Mouse (Mus musculus) adrenal gland, adult (tissue): ENCODE results near the gene Galnt18.

ENCODE experiments used
- DNase-seq, 2 experiments: peaks; one replicate each; pipeline ENCODE4 v3.0.0; 2022 to 2023; ENCODE audit warnings: low spot score in 1 of 2; ENCODE audit not compliant: inconsistent age in 2 of 2

The Galnt18 gene

DNA sequence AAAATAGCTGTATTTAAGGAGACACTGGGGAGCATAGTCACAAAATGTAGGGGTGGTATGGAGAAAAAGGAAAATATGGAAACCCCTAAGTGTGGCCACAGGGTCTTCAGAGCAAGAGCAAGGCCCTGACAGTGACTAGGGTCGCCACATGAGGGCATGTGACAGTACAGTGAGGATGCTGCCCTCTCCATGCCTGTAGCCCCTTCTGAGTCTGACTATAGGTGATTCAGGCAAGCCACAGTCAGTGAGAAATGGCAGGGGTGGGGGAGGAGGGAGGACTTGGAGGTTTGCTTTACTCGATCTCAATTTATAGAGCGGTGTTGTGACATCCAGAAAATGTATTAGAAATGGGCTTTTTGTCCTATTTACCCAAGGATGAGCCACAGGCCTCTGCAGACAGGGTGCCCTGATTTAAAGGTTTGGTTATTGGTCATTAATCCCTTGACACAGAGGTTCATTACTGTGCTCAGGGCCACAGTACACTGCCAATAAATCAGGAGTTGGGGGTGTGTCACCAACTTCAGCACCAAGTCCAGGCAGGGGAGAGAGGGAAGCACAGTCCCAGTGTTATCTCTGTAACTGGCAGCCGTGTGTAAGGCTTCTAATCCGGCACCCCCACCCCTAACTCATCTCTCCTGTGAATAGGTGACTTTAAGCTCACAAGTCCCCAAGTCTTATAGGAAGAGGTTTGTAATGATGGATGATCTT lies 287.4 kb downstream of the Galnt18 start:
- DNase-seq, result peak; percentile 33 to 87

GRCm38 (mm10) chr7:111491566-111491965 lies 288.2 kb downstream of the Galnt18 start:
- no peak for DNase-seq

DNA sequence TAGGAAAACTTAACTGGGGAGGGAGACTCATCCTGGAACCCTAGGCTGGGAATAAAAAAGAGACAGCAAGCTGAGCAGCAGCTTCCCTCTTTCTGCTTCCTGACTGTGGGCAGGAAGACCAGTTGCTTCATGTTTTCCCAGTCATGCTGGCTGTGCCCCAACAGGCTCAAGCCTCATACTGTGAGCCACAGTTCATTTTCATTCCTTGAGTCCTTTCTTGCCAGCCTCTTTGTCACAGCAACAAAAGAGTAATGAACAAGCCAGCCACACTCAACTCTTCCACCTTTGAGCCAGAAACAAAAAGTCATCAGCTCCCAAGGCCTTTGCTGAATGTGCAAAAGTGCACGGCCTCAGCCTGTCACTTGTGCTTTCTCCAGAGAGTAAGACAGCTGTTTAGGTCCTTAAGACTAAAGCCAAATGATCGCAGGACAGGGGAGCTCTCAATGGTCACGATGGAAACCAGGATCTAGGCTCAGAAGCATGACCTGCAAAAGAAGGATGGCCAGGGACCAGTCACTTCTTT lies 292.9 kb downstream of the Galnt18 start:
- DNase-seq, result peak in 1 of 2 experiments; percentile 65

DNA sequence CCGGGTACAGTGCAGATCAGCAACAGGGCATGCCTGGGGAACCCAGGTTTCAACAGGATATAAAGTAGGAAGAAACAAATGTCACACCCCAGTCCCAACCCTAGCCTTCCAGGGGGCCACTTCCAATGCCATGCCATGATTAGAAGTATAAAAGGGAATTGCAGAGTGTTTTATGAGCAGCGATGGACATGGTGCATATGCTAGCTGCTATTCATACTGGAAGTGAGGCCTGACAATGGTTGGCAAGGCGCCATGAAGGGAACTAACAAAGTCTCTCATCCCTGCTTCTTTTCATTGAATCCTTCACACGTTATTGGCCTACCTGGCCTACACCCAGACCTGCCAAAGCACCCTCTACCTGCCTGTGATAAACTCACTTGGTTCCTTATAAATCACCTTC lies 295.9 kb downstream of the Galnt18 start:
- DNase-seq, result no peak

DNA sequence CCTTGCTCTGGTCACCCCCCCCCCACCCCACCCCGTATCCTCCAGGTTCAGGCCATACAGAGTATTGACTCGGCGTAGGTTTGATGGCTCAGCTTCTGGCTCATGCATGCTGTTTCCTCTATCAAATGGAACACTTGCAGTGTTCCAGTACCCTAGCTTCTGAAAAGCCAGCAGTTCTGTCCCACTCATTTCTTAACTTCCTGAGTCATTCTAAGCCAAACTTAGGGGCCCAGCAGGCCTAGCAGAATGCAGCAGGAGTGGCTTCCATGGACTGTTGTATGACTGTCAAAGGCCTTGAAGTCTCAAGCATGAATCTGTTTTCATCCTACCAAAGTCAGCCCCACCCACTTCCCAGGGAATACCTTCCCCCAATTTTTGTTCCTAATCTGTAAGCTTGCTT lies 296.5 kb downstream of the Galnt18 start:
- DNase-seq, result no peak

GRCm38 (mm10) chr7:111467715-111468114 lies 312.1 kb downstream of the Galnt18 start:
- DNase-seq, result no peak

GRCm38 (mm10) chr7:111466720-111467119 lies 313.1 kb downstream of the Galnt18 start:
- DNase-seq, result no peak

- peak; percentile 13 to 62 for DNase-seq
Observed at GRCm38 (mm10) chr7:111466121-111466520, 313.7 kb downstream of the Galnt18 start.

DNA sequence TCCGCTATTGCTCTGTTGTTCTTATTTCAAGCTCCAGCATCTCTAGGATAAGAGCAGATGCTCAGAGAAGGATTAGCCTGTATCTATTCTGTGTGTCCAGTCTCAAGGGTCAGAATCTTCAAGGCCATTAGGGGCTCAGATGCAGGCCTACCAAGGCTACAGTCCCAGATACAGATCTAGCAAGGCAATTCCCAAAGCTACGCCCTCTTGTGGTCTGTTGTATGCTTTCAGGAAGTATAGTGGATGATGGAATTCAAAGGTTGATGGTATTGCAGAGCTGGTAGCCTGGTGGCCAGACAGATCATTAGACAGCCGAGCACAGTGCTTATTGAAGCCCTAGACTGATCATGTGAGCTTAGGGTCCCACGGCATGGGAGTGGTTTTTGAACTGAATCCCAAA lies 320.1 kb downstream of the Galnt18 start:
- no peak for DNase-seq

DNA sequence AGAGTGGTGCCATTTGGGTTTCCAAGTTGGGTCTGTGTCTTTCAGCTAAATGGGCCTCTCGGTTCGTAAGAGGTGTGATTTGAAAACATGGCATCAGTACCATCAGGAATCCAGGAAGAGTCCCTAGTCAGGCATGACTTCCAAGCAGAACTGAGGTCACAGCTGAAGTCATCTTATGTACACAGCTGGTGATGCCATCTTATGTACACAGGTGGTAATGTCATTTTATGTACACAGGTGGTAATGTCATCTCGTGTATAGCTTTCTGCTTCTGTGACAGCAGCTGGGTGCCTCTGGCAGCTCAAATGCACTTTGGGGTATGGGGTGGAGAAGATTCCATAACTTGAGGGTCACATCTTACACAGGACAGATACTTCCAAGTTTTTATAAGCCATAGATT lies 323.8 kb downstream of the Galnt18 start:
- no peak for DNase-seq

DNA sequence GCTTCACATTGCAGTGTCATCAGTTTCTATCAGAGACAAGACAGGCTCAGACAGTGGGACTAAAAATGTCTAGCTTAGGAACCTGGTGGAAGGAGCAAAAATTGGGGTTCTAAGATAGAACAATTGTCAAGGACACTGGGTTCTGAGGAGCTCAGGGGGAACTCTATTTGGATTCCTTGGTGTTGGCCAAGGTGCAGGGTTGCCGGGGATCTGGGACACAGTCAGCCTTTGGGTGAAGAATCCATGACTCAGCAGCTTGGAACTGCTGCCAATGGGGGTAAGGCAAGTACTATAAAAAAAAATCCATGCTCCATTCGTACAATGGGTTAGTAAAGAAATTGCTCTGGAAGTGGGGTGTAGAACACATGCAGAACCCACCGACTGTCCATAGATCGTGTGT lies 324.2 kb downstream of the Galnt18 start:
- no peak for DNase-seq

DNA sequence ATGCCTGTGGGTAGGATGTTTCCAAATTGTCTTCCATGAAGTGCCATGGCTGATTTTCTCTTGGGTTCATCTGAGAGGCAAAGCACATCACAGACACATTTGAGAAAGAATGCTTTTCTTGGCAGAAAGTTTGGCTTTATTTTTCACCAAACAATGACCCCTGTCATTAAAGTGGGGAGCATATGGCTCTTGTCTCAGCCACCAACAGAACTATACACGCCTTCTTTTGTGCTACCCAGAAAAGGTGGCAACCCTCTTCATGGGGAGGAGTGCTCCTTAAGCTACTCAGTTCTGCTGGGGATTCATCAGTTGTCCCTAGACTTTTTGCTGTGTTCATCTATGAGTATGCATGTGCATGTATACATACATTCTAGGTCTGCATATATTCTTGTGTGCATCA lies 327.8 kb downstream of the Galnt18 start:
- no peak for DNase-seq

- DNase-seq, result no peak
Observed at GRCm38 (mm10) chr7:111450286-111451095, 329.3 kb downstream of the Galnt18 start.

- DNase-seq, result no peak
Observed at GRCm38 (mm10) chr7:111433173-111433572, 346.6 kb downstream of the Galnt18 start.

DNA sequence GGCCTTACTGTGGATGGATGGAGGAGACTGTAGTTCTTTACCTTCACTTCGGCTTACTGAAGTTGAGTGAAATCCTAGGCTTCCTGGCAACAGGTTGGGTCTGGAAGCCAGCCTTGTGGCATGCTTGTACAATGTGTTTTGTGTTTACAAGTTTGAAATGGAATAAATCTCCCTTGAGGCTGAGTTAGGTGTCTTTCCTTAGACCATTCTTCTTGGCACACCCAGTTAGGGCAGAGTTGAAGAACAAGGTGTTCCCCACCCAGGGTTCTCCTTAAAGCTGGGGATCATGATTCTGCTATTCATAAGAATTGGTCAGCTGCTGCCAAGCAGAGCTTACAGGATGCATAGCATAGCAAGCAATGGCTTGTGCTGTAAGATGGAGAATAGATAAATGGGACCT lies 352.4 kb downstream of the Galnt18 start:
- no peak for DNase-seq
